Mouse (Mus musculus) R1 (cell line): Measurements from ENCODE around the gene Mdm1.
"Not testable (repeated sequence)": the region's sequence is repeated elsewhere in the genome, so short reads cannot be mapped to it uniquely, and the experiment has no call there.

ENCODE experiments used
- DNase-seq: peaks from one replicate; pipeline ENCODE4 v3.0.0-alpha.2; 2018; ENCODE audit warnings: low read depth, low spot score

Mdm1 gene

GRCm38 (mm10) chr10:118215719-118216393, 74.2 kb downstream of the Mdm1 start:
- DNase-seq = not testable (repeated sequence)
